Mouse (Mus musculus): ENCODE measurements at regions not wholly inside any gene's neighbourhood (a gene's known extent, or its start where the extent isn't known, plus 50 kb on each side); places are given as distances from the start of the nearest gene placed in this dataset.
"Not testable (repeated sequence)": the region's sequence is repeated elsewhere in the genome, so short reads cannot be mapped to it uniquely, and the experiment has no call there.

DNA sequence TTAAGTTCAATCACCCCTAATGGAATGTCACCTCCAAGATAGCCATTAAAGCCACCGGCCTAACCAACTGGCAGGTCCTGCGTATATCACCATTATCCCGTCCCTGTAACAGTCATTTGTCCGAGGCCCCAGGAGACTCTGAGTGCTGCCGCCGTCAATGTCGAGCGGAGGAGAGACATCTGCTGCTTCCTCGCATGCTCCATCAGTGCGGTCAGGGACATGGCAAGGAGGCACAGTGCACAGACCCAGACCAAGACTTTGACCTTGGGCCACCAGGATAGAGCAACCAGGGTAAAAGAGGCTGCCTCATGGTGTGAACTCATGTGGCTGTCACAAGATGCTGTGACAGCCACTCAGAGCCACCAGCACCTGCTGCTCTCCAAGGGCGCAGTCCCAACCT lies 172.9 kb downstream of the Tomm20 start:
- DNase-seq = no peak

DNA sequence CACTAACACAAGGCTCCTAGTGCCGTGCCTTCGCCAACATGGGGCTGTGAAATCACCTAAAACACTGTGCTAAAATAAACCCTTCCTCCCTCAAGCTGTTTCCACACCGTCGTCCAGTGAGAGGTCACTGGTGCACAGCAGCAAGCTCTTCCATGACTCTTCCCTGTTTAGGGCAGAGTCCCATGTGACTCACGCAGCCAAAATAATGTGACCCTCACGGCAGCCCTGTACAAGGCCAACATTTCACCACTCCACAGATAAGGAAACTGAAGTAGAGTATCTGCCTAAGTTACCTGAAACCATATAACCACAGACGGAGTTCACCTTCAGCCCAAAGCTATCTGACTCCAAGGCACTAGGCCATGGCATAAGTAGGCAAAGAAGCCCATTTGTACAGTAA lies 173.4 kb downstream of the Tomm20 start:
- no peak for DNase-seq

DNA sequence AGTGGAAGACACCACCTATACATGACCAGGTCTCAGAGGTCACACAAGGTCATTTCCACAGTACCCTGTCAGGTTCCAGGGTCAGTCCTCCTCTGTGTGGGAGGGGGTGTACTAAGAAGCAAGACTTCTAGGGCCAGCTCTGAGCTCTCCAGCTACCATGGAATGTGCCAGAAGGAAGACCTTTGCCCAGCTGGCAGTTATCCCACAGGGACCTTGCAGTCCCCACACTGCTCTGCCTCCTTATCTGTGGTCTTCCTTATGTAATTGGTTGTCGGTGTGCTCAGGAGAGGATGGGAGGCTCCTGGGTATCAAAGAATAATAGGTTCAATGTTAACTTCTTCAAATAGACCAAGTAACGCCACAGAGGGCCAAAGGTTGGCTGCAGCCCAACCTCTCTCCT lies 175.3 kb downstream of the Tomm20 start:
- not testable (repeated sequence) for DNase-seq

DNA sequence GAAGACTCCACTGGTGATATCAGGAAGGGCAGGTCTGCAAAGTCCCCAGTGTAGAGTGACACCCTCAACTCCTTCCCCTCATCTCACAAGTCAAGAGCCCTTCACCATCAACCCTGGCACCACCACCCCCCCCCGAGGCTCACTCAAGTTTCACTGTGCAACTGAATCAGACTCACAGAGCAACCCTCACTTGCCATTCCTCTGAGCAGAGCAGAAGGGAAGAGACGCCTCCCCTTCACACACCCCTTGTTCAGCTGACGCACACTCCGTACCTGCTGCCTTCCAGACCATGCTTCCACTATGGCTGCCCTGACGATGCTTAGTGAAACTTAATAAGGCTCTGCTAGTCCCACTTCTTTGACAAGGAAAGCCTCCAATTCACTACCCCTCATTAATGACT lies 174.4 kb upstream of the Irf2bp2 start:
- DNase-seq = no peak

DNA sequence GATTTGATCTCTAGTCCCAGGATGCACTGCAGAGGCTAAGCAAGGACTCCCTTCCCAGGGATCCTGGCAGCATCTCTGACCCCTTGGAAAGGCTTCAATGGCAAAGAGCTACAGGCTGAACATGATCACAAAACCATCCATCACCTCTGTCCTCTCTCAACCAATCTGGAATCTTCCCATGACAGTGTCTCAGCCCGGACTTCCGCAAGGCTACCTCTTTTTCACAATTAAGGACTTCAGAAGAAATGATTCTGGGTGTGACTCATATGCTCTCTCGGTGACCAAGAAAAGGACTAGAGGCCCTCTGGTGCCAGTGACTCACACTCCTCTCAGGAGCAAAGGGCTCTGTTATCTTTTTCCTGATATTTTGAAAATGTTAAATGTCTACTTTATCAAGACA lies 173.6 kb upstream of the Irf2bp2 start:
- no peak for DNase-seq

DNA sequence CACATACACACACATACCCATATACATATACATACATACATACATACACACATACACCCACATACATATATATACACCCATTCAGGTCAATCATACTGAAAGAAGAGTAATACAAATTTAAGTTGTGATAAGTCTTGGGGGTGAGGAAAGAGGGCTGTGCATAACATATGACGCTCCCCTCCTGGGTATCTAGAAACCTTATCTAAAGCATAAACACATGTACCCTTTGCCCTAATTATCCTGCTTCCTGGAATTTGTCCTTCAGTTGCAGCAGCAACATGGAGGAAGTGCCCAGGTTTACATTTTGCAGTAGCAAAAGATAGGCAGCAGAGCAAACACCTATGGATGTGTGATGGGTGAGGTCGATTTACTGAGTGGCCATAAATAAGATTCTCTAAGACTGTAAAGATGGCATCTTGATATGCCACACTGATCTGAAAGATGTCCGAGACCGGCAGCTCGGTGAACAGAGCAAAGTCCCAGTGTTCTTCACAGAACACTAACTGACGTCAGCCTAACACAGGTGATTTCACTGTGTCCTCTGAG lies 172.0 kb upstream of the Irf2bp2 start:
- DNase-seq = no peak

DNA sequence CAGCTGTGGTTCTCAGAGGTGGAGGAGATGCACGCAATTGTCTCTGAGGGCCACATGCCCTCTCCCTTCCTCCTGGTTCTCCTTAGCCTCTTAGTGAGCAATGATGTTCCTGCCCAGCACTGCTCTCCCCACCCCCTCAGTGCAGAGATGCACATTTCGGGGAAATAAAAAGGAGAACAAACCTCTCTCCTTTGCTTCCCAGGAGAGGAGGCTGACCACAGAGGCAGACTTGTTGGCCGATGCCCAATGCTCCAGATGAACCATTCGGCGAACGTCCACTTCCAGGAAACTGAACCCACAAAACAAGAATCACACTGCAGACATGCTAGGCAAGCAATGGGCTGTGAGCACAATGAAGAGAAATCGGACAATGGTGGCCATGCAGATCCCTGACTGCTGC lies 169.8 kb upstream of the Irf2bp2 start:
- DNase-seq = peak; percentile 60

DNA sequence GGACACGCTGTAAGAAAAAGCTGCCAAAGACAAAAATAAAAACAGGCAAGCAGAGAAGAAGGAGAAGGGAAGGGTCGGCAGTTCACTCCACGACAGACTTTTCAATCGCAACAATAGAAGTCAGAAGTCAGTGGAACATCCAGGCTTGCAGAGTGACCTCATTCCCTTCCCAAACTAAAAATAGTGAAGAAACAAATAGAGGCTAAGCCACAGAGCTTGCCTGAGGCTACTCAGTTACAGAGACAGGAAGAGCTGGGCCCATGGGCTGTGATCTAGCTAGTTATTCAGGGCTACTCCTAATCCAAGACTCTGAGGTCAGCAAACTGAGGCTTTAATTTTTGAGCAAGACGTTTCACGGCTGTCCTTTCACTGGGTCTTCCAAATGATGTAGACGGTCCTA lies 165.9 kb upstream of the Irf2bp2 start:
- peak; percentile 56 for DNase-seq

DNA sequence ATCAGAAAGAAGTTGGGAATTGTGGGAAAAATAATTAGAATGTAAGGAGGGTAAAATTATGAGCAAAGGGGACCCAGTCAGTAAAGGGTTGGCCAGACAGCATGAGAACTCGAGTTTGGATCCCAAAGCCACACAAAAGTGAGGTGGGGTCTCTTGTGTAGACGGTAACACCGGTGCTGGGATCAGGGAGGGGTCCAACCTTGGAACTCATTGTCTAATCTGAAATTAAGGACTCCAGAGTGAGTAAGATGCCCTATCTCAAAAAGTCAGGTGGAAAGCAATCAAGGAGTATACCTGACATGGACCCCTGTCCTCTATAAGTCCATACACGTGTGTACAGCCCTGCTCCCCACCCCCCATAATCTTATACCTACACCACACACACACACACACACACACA lies 165.2 kb upstream of the Irf2bp2 start:
- no peak for DNase-seq

DNA sequence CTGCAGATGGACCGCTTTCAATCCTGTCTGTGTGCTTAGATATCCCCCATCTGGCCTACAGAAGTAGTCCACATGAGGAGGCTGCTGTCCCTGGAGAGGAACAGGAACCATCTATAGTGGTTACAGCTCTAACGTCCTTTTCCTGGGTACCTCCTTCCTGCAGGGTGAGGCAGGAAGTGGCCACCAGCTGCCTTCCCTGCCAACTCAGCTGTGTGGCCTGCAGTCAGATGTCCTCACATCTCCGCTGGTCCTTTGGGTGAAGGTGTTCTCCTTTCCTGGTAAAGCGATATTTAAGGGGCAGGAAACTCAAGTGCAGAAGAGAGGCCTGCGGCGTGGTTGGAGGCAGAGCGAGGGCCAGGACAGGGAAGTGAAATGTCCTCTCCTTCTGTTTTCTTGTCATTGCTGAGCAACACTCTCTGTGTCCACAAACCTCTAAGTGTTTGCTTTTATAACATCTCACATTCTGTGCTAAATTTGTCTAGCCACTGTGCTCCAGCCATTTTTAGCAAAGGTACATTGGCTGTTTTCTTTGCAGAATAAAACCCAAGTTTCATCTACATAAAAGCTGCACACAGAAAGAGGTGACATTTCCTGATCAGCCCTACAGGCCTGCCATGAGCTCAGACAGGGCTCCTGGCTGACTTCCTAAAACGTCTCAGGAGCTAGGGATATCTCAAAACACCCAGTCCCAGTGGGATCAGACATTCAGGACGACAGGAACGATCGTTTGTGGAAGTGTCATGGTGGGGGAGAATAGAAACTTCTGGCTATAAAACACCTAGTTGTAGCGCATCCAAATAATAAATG lies 164.4 kb upstream of the Irf2bp2 start:
- DNase-seq = peak; percentile 87

DNA sequence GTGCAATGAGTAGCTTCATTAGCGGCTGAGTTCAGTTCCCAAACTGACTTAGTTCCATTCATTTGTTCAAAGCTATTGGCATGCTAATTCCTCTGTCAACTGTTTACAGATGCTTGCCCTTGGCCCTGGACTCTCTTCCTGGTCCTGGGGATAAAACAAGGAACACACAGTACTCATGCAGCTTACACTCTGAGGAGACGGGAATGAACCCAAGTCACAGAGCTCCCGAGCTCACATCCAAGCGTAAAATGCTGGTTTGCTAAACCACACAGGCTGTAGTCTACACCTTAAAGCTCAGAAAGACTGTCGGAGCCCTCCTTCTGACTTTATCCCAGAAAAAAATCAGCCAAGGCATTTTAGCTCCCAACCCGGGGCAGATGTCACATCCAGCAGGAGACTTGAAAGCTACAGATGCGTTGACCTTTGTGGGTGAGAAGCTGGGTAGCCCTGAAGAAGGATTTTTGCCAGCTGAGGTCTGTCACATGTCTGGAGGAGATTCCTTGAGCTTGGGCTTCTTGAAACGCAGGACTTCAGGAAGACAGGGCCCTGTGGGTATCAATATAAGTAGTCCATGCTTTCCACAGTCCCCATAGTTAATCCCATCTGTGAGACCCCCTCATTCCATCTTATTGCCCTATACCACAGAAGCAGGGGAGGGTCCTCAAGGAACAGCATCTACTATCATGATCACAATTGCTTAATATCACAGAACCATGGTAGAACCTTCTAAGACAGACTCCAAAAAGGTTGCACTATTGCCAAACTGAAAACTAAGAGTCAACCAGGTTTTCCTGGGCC lies 162.7 kb upstream of the Irf2bp2 start:
- no peak for DNase-seq

DNA sequence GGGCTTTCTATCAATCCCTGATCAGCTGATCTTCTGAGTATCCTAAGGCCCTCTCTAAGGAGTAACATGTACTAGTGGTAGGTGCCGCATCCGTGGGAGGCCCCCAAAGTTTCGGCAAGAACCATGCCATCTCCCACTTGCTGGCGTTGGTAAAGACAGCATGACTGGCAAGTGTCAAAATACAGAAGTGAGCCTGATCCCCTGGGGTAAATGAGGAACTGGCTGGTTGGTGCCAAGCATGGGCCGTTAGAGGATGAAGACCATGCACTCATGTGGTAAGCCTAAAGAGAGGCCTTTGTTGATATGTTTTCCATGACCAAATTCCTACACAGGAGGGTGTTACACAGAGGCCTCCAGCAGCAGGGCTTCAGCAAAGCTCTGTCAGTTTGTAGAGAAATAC lies 161.9 kb upstream of the Irf2bp2 start:
- peak; percentile 74 for DNase-seq

DNA sequence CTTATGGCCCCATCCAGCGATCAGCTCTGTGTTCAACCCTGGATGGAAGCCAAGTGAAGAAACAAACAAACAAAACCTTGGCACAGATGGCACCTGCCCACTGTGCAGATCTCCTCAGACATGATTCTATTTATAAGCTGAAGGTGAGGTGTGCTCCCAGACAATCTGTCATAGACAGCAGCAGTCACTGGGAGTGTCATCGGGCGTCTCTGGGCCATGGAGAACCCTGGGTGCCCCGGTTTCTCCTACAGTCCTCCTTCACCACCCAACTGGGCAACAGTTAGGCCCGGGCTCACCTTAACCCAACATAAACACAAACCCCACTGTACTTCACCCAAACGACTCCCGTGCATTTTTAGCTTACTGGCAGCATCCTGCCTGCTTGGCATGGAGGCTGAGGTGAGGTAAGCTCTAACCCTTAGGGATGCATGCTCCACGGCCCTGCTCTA lies 160.6 kb upstream of the Irf2bp2 start:
- no peak for DNase-seq

DNA sequence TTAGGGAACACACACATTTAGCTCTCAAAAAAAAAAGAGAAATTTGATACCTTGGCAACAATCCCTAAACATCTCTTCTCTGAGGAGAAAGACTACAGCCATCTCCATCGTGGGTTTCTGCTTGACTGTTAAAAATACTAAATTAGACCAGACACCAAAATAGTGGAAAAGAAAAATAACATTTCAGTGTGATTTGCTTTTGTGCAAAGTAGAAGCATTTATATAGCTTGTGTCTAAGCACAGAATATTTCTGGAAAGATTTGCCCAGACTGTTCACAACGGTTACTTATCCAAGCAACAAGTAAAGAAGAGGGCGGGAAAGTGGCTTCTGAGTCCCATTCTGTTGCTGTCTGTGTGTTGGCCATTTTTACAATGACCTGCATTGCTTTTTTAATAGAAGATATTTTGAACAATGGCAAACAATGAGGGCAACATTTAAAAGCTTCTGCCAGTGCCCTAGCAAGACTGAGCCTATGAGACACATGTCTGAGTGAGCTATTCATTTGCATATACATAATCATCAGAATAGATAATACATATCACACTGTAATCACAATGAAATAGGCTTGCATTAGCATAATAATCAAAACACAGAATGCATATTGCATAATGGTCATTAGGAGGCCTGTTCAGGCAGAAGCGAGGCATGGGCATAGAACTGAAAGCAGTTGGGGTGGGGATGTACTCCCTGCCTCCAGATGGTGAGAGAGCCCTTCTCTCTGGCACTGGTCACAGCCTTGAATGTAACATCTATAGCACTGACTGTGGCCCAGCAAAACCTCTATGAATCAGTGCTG lies 159.5 kb upstream of the Irf2bp2 start:
- DNase-seq = no peak

DNA sequence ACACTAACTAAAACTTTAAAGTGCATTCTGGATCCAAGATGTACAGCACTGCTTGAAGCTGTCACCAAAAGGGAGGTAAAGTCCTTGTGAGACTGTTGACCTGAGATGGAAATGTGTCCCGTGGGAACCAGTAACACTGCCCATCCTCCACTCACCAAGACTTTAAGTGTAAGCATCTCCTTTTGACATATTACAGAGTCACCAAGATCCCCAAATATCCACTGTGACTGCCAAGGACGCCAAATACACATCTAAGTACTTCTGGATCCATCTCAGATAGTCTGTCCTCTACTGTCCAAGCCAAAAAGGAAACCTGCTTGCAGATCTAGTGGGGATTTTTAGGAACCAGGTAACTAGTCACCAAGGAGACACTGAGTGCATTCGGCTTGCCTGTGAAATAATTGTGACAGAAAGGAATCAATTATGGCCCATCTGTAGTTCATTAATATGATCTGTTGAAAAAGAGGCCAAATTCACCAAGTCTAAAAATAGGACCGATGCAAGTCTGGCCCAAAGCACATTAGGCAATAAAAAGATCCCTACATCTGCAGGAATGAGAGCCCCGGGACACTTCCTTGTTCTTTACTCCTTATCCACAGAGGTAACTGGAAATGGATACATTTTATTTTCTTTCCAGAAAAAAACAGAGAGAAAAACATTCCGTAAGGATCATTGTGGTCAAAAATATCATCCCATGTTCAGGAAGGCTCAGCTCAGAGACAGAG lies 157.8 kb upstream of the Irf2bp2 start:
- DNase-seq = no peak

DNA sequence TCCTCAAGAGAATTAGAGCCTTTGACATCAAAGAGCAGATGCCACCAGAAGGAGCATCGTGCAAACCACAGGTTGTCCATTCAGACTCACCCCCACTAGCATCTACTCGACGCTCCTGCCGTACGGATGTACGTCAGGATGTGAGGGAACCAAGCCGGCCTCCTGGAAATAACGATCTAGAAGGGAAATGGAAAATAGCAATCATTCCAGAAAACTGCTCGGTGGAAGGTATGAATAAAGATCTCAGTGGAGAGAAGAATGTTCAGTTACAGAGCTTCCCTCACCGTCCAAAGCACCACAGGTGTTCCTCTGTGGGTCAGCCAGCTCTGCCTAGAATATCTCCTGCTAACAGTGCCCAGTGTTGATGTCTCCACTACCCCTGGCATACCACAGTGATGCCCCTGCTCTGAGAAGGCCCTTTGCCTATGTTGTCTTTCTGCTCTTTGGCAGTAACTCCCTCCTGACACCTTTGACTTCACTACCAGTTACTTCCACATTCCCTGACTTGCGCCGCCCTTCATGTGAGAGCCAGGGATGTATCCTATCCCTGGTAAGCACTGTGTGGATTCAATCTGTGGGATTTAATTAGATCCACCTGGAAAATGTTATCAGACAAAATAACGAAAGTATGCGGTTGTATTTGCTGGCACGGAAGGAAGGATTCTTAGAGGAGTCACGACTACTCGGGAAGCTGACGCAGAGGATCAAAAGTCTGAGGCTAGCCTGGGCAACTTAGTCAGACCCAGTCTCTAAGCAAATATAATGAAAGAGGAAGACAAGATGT lies 152.4 kb upstream of the Irf2bp2 start:
- no peak for DNase-seq

DNA sequence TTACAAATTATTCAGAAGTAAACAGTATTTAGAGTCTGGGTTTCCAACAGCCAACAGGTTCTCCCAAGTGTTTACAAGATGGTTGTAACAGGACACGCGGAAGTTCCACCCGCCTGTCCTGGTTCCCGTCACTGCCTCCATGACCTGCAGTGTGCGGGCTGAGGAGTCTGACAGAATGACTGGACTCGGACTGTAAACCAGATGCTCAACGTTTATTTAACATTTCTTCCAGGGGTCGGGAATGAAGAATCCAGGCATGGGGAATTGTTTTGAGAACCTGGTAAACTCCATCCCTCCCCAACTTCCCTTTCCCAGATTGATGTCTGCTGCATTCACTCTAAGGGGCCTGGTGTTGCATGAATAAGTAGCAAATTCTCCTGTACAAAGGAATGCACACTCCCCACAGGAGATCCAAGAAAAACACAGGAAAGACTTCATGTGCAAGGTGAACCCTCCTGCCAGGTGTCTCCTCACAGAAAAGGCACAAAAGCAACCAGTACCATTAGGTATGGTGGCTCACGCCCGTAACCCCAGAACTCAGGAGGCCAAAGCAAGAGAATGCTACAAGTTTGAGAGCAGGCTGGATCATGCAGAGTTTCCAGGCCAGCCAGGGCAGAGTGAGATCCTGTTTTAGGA lies 151.1 kb upstream of the Irf2bp2 start:
- DNase-seq = no peak

DNA sequence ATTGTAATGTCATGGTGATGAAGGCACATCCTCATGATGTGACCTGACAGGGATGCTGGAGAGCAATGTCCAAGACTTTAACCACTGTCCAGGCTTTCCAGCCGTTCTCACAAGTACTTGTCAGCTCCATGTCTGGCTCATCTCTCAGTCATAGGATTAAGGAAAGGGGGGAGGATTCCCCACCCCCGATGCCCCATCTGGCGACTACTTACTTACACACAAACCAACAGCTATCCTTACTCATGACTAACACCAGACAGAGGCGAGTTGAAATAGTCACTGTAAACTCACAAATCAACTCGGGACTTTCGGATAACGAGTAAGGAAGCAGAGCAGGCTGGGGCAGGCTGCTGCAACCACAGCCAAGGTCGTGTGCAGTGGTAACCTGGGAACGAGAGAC lies 149.5 kb upstream of the Irf2bp2 start:
- peak; percentile 25 for DNase-seq

DNA sequence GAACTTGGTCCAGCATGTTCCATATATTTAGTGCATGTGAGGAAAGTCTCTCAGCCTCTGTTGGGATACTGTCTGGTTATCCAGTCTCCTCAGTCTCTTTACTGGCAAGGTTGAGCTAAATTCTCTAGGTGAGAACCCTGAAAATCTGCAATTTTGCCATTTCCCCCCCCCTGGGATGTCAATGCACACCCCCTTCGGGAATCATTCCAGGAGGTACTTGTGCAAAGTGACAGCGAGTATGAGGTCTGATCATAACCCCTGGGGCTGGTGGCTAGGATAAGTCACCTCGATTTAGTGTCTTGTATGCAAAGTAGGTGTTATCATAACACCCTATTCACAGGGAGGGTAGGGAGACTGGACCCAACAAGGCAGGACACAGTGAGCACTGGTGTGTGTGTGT lies 148.3 kb upstream of the Irf2bp2 start:
- no peak for DNase-seq

DNA sequence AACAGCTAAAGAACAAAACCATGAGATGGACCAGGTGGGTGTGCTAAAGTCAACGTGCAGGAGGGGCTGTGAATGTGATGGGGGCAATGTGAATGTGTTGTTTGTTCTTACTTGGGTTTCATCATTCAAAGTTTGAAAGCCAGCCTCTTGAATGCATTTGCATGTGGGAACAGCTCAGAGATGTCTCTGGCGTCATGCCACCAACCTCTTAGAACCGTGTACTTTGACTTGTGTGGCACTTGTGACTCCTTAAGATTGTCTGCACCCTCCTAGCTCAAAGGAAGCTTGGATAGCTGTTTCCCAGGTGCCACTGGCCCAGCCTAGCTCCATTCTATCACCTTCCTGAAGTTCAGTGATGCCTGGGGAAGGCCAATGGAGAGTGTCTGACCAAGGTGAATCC lies 147.2 kb upstream of the Irf2bp2 start:
- no peak for DNase-seq

DNA sequence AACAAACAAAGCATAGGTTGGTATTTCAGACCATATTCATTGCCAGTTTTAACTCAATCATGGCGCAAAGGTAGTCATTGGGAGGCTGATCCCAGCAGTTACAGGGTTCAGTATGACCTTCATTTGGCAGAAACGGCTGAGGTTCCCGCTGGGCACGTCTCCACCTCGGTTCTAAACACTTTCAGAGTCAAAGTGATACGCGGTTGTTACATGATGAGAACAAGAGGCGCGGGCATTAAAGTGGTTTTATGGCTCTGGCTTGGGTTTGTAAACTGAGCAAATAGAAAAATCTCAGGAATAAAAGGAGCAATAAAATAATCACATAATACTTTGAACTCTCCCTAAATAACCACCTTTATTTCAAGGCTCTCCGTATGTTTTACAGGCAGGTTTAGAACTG lies 146.0 kb upstream of the Irf2bp2 start:
- DNase-seq = no peak
